Mouse (Mus musculus) heart, embryonic 11.5 days (tissue): Measurements from ENCODE around the gene Oosp2. TPM values are rescaled to one million over a fixed set of nuclear protein-coding genes. Genes with fewer than 3 reads are reported as not detected.

Experiments used
- ATAC-seq: fragments of 200-750 bp; cut with Nextera tagmentation; replicated peaks from 2 replicates; pipeline ENCODE4 v1.8.0; 2017; ENCODE audit warnings: moderate library complexity; ENCODE audit not compliant: insufficient number of reproducible peaks, low FRiP score, low TSS enrichment
- H3K27ac ChIP-seq: fragments of 300-500 bp; sonication (generic); 2 replicates; pipeline ENCODE4 v1.5.1; 2014; ENCODE audit warnings: mild to moderate bottlenecking, low read depth, low read length
- H3K27me3 ChIP-seq: fragments of 300-500 bp; sonication (generic); 2 replicates; pipeline ENCODE4 v1.6.1; 2014; ENCODE audit warnings: mild to moderate bottlenecking, low read length, mixed read lengths; ENCODE audit not compliant: control insufficient read depth, insufficient read depth
- H3K36me3 ChIP-seq: fragments of 300-500 bp; sonication (generic); 2 replicates; pipeline ENCODE4 v1.6.1; 2014; ENCODE audit warnings: mild to moderate bottlenecking, low read length, moderate library complexity, mixed read lengths; ENCODE audit not compliant: control insufficient read depth, insufficient read depth
- H3K4me1 ChIP-seq: fragments of 300-500 bp; sonication (generic); 2 replicates; pipeline ENCODE4 v1.6.1; 2014; ENCODE audit warnings: low read length; ENCODE audit not compliant: control insufficient read depth, insufficient read depth
- H3K4me2 ChIP-seq: fragments of 300-500 bp; sonication (generic); 2 replicates; pipeline ENCODE4 v1.6.1; 2014; ENCODE audit warnings: mild to moderate bottlenecking, moderate library complexity
- H3K4me3 ChIP-seq: fragments of 300-500 bp; sonication (generic); 2 replicates; pipeline ENCODE4 v1.5.1; 2014; ENCODE audit warnings: low read depth, low read length
- H3K9ac ChIP-seq: fragments of 300-500 bp; sonication (generic); 2 replicates; pipeline ENCODE4 v1.6.1; 2014; ENCODE audit warnings: mild to moderate bottlenecking, low read depth, low read length, moderate library complexity
- H3K9me3 ChIP-seq: fragments of 300-500 bp; sonication (generic); replicated peaks from 2 replicates; pipeline ENCODE4 v1.6.1; 2016; ENCODE audit warnings: low read length; ENCODE audit not compliant: control insufficient read depth
- WGBS: fragments of 180-500 bp; shearing (Covaris S2); extraction: QIAGEN DNeasy Blood & Tissue Kit; methylation state at CpG from one replicate; pipeline ENCODE4 v1.1.7; 2014; ENCODE audit not compliant: insufficient replicate concordance; 5-methylcytosine and 5-hydroxymethylcytosine counted together
- polyA plus RNA-seq: library from polyadenylated mRNA; unstranded; fragments of >200 nt; fragmentation: Nextera tagmentation; extraction: Ambion mirVana; gene quantifications from 2 replicates; pipeline ENCODE4 v1.2.1, GENCODE M21; 2014

Gene Oosp2
- polyA plus RNA-seq: not detected in 2 replicates

GRCm38 (mm10) chr19:11660459-11660858 is at the start of gene Oosp2:
Gene Oosp2, minus strand, starts transcription at chr19:11660559.
- H3K4me3 ChIP-seq: no peak within 1 kb of the TSS
- no peak for ATAC-seq
- no peak within 1 kb of the TSS for H3K9ac ChIP-seq
- no peaks in the 10 kb centered on the region for H3K4me1 ChIP-seq
- H3K27ac ChIP-seq: no peak within 1 kb of the TSS
- WGBS: 81% methylated on average over 5 of the region's 5 CpGs
- no peaks in the 10 kb centered on the region for H3K27me3 ChIP-seq
- no peaks in the 10 kb centered on the region for H3K9me3 ChIP-seq
- H3K36me3 ChIP-seq: no peaks in the 10 kb centered on the region
- no peak within 1 kb of the TSS for H3K4me2 ChIP-seq

- H3K27me3 ChIP-seq: no peaks in the 10 kb centered on the region
- no peaks in the 10 kb centered on the region for H3K4me1 ChIP-seq
- H3K27ac ChIP-seq: no peak overlapping the region
- H3K4me3 ChIP-seq: no peak overlapping the region
- no peak for ATAC-seq
- H3K9me3 ChIP-seq: no peaks in the 10 kb centered on the region
- no peak overlapping the region for H3K4me2 ChIP-seq
- no peaks in the 10 kb centered on the region for H3K36me3 ChIP-seq
- 91% methylated on average over 6 of the region's 6 CpGs for WGBS
- H3K9ac ChIP-seq: no peak overlapping the region
These were observed 38.0 kb upstream of the Oosp2 start for GRCm38 (mm10) chr19:11698342-11698741.

DNA sequence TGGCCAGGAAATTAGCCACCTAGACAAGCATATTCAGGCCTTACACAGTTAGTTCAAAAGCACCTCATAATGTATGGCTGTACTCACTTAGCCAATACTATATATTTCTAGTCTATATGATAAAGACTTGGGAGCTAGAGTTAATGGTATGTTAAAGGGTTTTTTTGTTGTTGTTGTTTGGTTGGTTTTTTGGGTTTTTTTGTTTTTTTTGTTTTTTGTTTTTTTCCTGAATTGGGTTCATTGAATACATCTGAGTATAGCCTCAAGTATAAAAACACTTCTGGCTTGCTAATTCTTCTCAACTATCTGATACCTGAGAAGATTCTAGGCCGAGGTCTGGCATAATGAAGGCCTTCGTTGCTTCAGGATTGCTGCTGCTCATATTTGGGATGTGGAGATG is 36.4 kb upstream of the Oosp2 start, which contains the start of gene Oosp3:
TSS of gene Oosp3 (plus strand) at position 301 of the 400 bp plus-strand sequence.
- Histone ChIP-seq H3K27ac (no peak within 1 kb of the TSS), H3K27me3 (no peaks in the 10 kb centered on the region), H3K4me1 (no peaks in the 10 kb centered on the region), H3K9ac (no peak within 1 kb of the TSS), H3K36me3 (no peaks in the 10 kb centered on the region), H3K4me3 (no peak within 1 kb of the TSS), H3K4me2 (no peak within 1 kb of the TSS), H3K9me3 (no peaks in the 10 kb centered on the region)
- WGBS: 66% methylated on average over 2 of the region's 2 CpGs
- no peak for ATAC-seq

- Histone ChIP-seq H3K9me3 (no peaks in the 10 kb centered on the region), H3K27me3 (no peaks in the 10 kb centered on the region), H3K4me1 (no peaks in the 10 kb centered on the region), H3K36me3 (no peaks in the 10 kb centered on the region), H3K27ac (no peak overlapping the region), H3K9ac (no peak overlapping the region), H3K4me3 (no peak overlapping the region), H3K4me2 (no peak overlapping the region)
- WGBS: 58% methylated on average over 1 of the region's 1 CpGs
- no peak for ATAC-seq
These were observed 31.1 kb upstream of the Oosp2 start for GRCm38 (mm10) chr19:11691454-11691853.

- Histone ChIP-seq H3K36me3 (no peaks in the 10 kb centered on the region), H3K9me3 (no peaks in the 10 kb centered on the region), H3K4me1 (no peaks in the 10 kb centered on the region), H3K27me3 (no peaks in the 10 kb centered on the region), H3K4me3 (no peak within 1 kb of the TSS), H3K27ac (no peak within 1 kb of the TSS), H3K9ac (no peak within 1 kb of the TSS), H3K4me2 (no peak within 1 kb of the TSS)
- WGBS: 67% methylated on average over 5 of the region's 5 CpGs
- no peak for ATAC-seq
These were observed 30.5 kb upstream of the Oosp2 start, which contains the start of gene Oosp1 for GRCm38 (mm10) chr19:11690839-11691238. Gene Oosp1, minus strand, starts transcription at chr19:11691150.

- H3K27me3 ChIP-seq: no peaks in the 10 kb centered on the region
- H3K27ac ChIP-seq: no peak overlapping the region
- no peaks in the 10 kb centered on the region for H3K9me3 ChIP-seq
- no peaks in the 10 kb centered on the region for H3K36me3 ChIP-seq
- no peaks in the 10 kb centered on the region for H3K4me1 ChIP-seq
- H3K9ac ChIP-seq: no peak overlapping the region
- no peak overlapping the region for H3K4me3 ChIP-seq
- no peak overlapping the region for H3K4me2 ChIP-seq
- no peak for ATAC-seq
These were observed 1.2 kb upstream of the Oosp2 start for GRCm38 (mm10) chr19:11661562-11661961.

DNA sequence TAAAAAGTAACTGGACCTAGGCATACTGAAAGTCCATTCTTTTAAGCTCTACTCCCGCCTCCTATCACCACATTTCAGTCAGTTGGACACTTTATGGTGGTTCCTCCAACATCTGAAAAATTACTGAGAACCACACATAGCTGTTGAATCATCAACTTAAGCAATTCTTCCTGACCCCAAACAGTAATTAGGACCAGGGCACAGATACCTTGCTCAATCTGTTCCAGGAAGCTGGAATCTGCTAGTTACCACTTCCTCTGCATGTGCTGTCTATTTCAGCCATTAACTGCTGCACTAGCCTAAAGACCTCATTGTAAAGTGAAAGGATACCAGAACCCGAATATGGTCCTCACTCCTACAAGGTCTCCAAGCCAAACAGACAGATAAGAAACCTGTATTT is 1.2 kb downstream of the Oosp2 start:
- Histone ChIP-seq H3K36me3 (no peaks in the 10 kb centered on the region), H3K9me3 (no peaks in the 10 kb centered on the region), H3K4me1 (no peaks in the 10 kb centered on the region), H3K27ac (no peak overlapping the region), H3K4me2 (no peak overlapping the region), H3K4me3 (no peak overlapping the region), H3K27me3 (no peaks in the 10 kb centered on the region), H3K9ac (no peak overlapping the region)
- ATAC-seq: no peak
- 58% methylated on average over 2 of the region's 2 CpGs for WGBS

GRCm38 (mm10) chr19:11649564-11649963 is 10.8 kb downstream of the Oosp2 start:
- ATAC-seq: no peak
- no peak overlapping the region for H3K4me2 ChIP-seq
- 75% methylated on average over 4 of the region's 4 CpGs for whole genome bisulfite sequencing
- no peak overlapping the region for H3K9ac ChIP-seq
- H3K36me3 ChIP-seq: no peaks in the 10 kb centered on the region
- H3K4me1 ChIP-seq: no peaks in the 10 kb centered on the region
- no peak overlapping the region for H3K27ac ChIP-seq
- no peak overlapping the region for H3K4me3 ChIP-seq
- H3K27me3 ChIP-seq: no peaks in the 10 kb centered on the region
- H3K9me3 ChIP-seq: no peaks in the 10 kb centered on the region

DNA sequence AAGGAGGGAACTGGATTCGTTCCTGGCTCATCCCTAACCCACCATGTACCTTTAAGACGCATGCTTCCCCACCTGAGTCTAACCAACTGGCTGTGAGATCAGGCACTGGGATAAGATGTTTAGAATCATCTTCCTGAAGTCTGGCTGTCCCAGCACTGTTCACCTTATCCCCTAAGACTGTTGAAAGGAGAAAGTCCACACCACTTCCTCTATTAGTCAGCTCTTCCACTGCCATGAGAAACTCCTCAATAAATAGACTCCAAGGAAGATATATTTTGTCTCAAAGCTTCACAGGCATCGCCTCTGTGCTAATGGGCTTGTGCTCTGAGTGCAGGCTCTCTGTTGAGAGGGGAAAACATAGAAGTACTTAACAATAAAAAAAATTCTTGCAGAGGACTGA is 14.2 kb downstream of the Oosp2 start:
- Histone ChIP-seq H3K27me3 (no peaks in the 10 kb centered on the region), H3K4me3 (no peak overlapping the region), H3K36me3 (no peaks in the 10 kb centered on the region), H3K27ac (no peak overlapping the region), H3K9me3 (no peaks in the 10 kb centered on the region), H3K4me1 (no peaks in the 10 kb centered on the region), H3K4me2 (no peak overlapping the region), H3K9ac (no peak overlapping the region)
- ATAC-seq: no peak
- 54% methylated on average over 3 of the region's 3 CpGs for WGBS
